9 mouse cellular contexts compared by ENCODE assay signal in the genomic region with DNA sequence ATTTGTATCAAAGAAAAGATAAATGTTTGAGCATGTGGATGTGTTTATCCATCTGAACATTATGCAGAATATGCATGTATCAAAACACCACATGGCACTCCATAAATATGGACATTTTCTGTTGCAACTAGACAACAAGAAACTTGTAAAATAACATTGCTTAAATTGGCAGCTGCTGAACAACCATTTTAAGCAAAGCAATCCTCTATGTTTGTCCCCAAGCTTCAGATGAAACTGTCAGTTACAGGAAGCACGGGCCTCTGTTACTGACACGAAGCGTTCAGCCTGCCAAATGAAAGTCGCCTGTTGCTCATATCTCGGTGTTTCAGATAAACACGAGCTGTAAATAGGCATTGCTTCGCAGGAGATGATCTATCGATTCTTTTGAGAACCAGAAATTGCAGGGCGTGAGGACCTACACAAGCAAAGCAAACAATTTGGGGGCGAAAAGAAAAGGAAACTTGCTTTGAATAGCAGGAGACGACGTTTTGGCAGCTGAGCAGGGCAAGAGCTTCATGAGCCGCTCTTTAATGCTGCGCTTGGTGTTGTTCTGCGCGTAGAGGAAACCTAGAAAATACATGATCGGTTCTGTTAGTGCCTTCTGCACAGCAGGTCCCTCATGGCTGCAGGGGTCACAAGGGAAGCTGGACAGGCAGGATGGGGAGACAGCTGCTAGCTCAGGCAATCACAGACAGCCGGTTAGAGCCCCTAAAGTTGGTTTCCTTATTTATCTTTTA.
DNase-seq lines count a peak whose midpoint lies in the region; ATAC-seq and TF ChIP-seq lines count a peak whose summit lies in the region.
"Had no signal": no experiment of that assay in that cellular context is flagged by ENCODE, and none has a peak within 500 bp of the region (broad histone marks: within the 10 kb centered on the region; RNA-seq: fewer than 3 reads in every experiment).

No protein-coding gene starts in this region.

- TF ChIP-seq EP300 in liver, postnatal 0 days (IDR thresholded peaks at IDR 0.05; ENCODE audit: low read depth) = no peak
- no peak for TF ChIP-seq EP300 in heart, postnatal 0 days (IDR thresholded peaks at IDR 0.05; ENCODE audit: low read depth)

- no peaks in the 10 kb centered on the region for H3K36me3 ChIP-seq in liver, postnatal 0 days (replicated peaks; ENCODE audit: insufficient read depth, low read length)
- no peaks in the 10 kb centered on the region for H3K36me3 ChIP-seq in heart, postnatal 0 days (replicated peaks; ENCODE audit: control insufficient read depth, insufficient read depth, low read length)

- no peaks in the 10 kb centered on the region for H3K9me3 ChIP-seq in liver, postnatal 0 days (ENCODE audit: low read length)
- no peaks in the 10 kb centered on the region for H3K9me3 ChIP-seq in heart, postnatal 0 days (replicated peaks; ENCODE audit: control insufficient read depth, low read length)

- no peaks in the 10 kb centered on the region for H3K27me3 ChIP-seq in liver, postnatal 0 days (ENCODE audit: insufficient read depth, low read length)
- H3K27me3 ChIP-seq in heart, postnatal 0 days (ENCODE audit: control insufficient read depth, insufficient read depth, low read length) = no peaks in the 10 kb centered on the region

- DNase-seq in cerebellum, adult 8-10 months = peak; percentile 2
- no peak for DNase-seq in cerebellum, adult 9-11 months
- no peak for DNase-seq in liver, postnatal 0 days
- no peak for DNase-seq in liver
- peak; percentile 11 for DNase-seq in heart, postnatal 0 days (ENCODE audit: low spot score)
- peak; percentile 38 to 51 for DNase-seq in left cerebral cortex, postnatal 36 days (ENCODE audit: low spot score in 2 of 2)
- DNase-seq in thymus, postnatal 0 days (ENCODE audit: low spot score) = no peak
- DNase-seq in natural killer cell, adult 2 months (ENCODE audit: low spot score in 2 of 2) = no peak
- DNase-seq: kidney, postnatal 25 days had no signal

- H3K4me1 ChIP-seq in liver, postnatal 0 days (ENCODE audit: insufficient read depth) = no peaks in the 10 kb centered on the region
- H3K4me1 ChIP-seq in heart, postnatal 0 days (ENCODE audit: control insufficient read depth, insufficient read depth) = no peaks in the 10 kb centered on the region

- no peak overlapping the region for H3K4me3 ChIP-seq in liver, postnatal 0 days (ENCODE audit: low read depth, low read length)
- peak overlapping the region; percentile 41 for H3K4me3 ChIP-seq in heart, postnatal 0 days (ENCODE audit: low read depth, low read length)

- H3K4me2 ChIP-seq in liver, postnatal 0 days (ENCODE audit: low read depth, low read length) = 0 out of 2 replicates have a peak overlapping the region, but pooled peaks have one; percentile 10
- H3K4me2 ChIP-seq in heart, postnatal 0 days (ENCODE audit: low read depth, low read length) = peak overlapping the region; percentile 57

- H3K27ac ChIP-seq in liver, postnatal 0 days (ENCODE audit: low read depth) = no peak overlapping the region
- H3K27ac ChIP-seq in heart, postnatal 0 days (ENCODE audit: low read depth) = no peak overlapping the region; the same call in 1 of the 2 replicates

- intact Hi-C loops in left cerebral cortex, postnatal 36 days (cut with DNase I) = no loop called here

- no peak for TF ChIP-seq CTCF in liver, postnatal 0 days (IDR thresholded peaks at IDR 0.05; ENCODE audit: low read depth)
- no peak for TF ChIP-seq CTCF in heart, postnatal 0 days (IDR thresholded peaks at IDR 0.05; ENCODE audit: low read depth)

- 52% methylated on average over 18 of the region's 18 CpGs for WGBS in liver, postnatal 0 days (ENCODE audit: insufficient replicate concordance)
- 23% methylated on average over 18 of the region's 18 CpGs for WGBS in heart, postnatal 0 days

- no peak for ATAC-seq in liver, postnatal 0 days
- no peak for ATAC-seq in heart, postnatal 0 days (ENCODE audit: insufficient read depth, low read depth)

- no peak overlapping the region for H3K9ac ChIP-seq in liver, postnatal 0 days (replicated peaks)
- H3K9ac ChIP-seq in heart, postnatal 0 days (replicated peaks; ENCODE audit: low read depth, low read length) = peak overlapping the region; percentile 37; the same call in 1 of the 2 replicates

Comparison
In these comparisons a context has a peak if more than half of its experiments do, and no peak if none do; other contexts are left out.
1. DNase-seq: peak in cerebellum, adult 8-10 months (single experiment), heart, postnatal 0 days (single experiment) and left cerebral cortex, postnatal 36 days (2 of 2); none in cerebellum, adult 9-11 months (single experiment), liver, postnatal 0 days (single experiment), liver (single experiment), thymus, postnatal 0 days (single experiment) and natural killer cell, adult 2 months (0 of 2).